Mouse (Mus musculus): ENCODE measurements at regions not wholly inside any gene's neighbourhood (a gene's known extent, or its start where the extent isn't known, plus 50 kb on each side); places are given as distances from the start of the nearest gene placed in this dataset.

DNA sequence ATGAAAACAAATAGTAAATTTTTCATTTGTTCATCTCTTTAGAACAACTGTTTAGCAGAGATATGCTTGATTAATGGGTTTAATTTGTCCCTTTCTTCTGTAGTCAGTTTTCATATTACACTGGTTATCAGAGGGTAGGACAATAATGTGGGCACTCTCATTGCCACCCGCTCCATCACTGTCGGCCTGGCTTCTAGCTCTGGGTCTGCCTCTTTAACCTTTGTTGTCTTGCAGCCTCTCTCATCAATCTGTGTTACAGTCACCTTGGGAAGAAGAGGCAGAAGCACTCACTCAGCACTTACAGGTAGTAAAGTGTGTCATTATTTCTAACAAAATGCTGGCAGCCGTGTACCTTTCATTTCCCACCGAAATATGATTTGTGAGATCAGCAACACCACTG is 690.5 kb downstream of the Gbe1 start:
- in situ Hi-C loops (cut with MboI, MseI), result no loop called here

DNA sequence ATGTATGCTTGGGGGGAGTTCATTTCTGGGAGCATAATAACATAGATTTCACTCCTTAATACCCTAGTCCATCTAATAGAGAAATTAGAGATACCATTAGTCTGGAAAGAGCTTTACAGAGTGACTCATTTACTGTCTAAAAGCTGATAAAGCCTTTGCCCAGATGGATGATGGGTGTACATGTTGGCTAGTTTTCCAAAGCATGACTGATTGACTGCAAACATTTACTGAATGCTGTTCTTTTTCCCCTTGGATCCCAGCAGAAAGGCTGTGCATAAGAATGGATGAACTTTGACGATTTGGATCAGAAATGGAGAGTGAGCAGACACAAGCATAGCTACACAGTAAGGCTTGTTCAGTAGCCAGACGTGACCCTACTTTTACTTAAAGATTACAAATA is 729.6 kb downstream of the Gbe1 start:
- in situ Hi-C loops (cut with MboI, MseI), result no loop called here

DNA sequence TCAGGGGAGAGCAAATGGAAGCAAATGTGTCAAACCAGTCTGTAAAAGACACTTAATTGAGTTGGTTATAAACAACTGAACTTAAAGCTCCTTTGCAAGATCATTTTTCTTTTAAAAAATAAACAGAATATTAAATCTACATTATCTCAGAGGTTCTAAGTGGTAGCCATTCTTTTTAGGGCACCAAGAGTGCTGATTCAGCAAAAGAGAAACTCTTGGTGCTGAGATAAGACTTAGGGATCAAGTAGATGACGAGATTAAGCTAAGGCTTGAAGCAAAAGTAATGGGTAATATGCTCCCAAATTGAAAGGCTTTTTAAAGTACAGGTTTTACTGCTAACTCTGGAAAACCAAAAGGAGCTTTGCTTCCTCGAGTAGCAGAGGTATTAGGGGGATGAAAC is 740.5 kb downstream of the Gbe1 start:
- in situ Hi-C loops (cut with MboI, MseI), result loop anchor here (10.0 kb wide), 1 partner anchor 1249 kb away; no protein-coding TSS in a partner anchor

DNA sequence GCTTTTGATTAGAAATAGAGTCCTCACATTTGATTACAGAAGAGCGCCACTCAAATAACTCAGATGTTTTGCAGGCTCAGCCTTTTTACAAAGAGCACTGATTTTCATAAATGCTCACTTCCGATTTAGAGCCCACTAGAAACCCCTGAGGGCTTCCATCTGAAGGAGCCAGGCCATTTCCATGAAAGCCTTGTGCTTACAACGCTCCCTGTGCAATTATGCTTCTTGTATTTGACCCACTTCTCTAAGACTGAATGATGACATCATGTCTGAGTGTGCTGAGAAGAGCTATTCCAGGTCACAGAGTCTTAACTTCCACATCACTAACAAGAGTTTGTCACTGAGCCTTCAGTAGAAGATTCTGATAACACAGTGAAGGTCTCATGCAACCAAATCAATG is 749.0 kb downstream of the Gbe1 start:
- in situ Hi-C loops (cut with MboI, MseI), result no loop called here

DNA sequence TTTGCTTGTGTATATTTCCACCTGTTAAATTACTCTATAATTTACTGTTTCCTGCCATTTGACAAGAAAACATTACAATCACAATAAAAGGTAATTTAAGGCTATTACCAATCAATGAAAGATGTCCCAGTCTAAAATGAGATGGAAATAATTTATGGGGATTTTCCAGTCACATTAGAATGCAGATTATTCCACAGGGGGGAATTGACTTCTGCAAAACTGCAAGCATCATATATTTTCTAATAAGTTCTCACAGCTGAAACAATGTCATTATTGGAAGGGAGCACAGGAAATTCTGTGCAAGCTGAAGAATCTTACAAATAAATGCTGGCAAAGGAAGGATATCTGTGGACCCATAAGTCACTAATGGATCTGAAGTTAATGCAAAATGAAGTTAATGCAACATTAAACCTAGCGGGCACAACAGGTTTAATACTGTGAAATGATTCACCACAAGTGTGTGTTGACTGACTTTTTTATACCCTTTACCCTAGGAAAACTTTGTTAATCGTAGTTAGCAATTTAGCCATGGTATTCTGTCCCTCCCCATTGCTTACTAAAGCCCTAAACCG is 749.7 kb downstream of the Gbe1 start:
- in situ Hi-C loops (cut with MboI, MseI), result no loop called here

DNA sequence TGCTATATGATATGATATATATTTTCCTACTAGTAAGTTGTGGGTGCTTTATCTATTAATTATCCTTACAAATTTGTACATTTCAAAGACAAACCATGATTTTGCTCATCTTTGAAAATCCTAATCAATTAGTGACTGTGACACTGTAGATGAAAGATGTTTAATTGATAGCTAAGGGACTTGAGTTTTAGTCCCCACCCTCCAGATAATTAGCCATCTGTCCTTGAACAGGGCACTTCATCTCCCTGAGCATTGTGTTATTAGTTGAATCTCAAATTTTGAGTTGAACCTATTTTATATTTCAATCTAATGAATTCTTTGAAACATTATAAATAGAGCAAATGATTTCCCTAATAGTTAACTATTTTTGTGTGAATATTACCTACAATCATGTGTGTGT is 756.4 kb downstream of the Gbe1 start:
- in situ Hi-C loops (cut with MboI, MseI), result no loop called here

DNA sequence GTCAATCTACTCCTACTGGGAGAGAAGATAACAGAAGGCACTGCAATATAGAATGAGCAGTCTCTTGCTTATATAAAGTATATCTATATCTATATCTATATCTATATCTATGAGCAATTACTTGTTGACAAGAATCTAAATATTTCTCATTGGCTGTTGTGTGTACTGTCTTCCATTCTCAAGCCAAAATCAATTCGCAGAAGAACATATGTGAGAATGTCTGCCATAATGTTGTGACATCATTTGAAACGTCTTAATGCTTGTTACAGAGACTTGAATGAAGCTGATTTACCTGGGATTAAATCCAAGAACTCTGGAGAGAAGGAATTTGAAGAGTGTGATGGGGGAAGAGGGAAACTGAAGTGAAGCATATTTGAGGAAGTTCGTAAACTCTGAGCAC is 789.1 kb downstream of the Gbe1 start:
- in situ Hi-C loops (cut with MboI, MseI), result no loop called here

DNA sequence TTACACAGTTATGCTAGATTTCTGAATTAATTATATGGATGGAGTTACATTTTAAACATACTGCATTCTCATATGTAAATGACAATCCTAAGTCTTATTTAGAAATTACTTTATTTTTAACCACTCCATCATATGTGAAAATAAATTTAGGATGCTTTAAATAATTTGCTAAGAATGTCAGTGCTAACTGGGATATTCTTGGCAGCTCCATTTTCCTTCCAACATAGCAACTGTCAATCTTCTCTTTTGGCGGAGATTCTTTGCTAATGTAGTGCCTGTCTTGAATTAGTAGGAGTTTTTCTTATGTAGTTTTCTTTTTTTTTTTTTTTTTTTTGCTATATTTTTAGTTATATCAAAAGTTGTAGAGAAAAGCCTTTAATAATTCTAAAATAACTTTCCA is 795.2 kb downstream of the Gbe1 start:
- in situ Hi-C loops (cut with MboI, MseI), result no loop called here

DNA sequence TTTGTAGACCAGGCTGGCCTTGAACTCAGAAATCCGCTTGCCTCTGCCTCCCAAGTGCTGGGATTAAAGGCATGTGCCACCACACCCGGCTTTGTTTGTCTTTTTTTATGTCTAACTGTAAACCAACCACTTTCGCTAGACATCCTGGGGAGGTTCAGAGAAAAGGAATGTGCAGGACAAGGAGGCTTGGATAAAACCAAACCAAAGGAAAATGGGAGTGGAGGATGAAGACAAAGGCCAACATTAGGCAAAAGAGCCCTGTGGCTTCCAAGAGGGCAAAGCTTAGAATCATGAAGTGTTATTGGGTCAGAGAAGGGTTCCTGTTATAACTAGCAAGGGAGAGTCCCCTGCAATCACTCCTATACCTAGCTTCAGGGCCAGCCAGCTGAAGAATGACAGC is 800.6 kb downstream of the Gbe1 start:
- in situ Hi-C loops (cut with MboI, MseI), result no loop called here

DNA sequence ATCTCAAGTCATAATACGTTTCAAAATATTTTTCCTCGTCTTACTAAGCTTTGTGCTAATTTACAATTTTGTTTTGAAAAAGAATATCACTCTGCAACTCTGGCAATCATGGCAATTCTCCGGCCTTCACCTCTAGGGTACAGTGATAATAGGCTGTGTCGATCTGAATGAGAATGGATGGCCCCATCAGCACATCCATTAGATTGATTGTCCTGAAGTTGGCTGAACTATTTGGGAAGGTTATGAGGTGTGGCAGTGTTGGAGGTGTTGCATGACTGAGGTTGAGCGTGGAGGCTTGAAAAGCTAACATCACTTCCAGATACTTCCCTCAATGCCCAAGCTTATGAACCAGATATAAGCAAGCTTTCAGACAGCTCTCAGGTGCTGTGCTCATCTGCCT is 807.0 kb downstream of the Gbe1 start:
- in situ Hi-C loops (cut with MboI, MseI), result no loop called here

DNA sequence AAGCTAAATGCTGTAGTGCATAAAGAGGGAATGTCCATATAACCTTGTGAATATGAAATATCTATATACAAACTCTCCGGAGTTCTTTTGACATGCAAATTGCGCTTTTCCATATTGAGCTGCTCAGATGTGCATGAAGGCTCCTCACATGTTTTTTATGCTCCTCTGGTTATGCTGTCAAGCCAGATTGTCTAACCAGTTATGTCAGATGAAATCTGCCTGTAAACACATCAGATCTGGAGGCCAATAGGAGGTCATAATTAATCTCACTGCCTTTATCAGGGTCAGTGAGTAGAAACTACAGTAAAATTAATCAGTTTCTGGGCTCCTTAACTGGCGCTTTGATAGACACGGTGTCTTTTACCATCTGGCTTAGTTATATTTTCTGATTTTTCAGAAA is 809.9 kb downstream of the Gbe1 start:
- in situ Hi-C loops (cut with MboI, MseI), result no loop called here

DNA sequence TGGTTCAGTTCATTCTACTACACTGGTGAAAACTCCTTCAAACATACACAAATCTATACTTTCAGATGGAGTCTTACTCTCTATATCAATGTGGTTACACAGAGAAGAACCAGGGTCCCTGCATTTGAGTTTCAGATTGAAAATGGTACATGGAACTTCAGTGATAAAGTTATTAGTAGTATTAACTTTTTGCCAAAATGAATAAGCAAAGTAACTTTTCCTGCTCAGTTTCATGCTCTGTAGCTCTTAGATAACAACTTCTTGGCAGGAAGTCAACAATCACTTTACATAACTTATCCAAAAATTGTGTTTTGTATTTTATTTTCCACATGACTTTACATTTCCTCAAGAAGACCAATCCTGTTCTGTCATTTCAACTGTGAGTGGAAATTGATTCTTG is 819.1 kb downstream of the Gbe1 start:
- in situ Hi-C loops (cut with MboI, MseI), result no loop called here

DNA sequence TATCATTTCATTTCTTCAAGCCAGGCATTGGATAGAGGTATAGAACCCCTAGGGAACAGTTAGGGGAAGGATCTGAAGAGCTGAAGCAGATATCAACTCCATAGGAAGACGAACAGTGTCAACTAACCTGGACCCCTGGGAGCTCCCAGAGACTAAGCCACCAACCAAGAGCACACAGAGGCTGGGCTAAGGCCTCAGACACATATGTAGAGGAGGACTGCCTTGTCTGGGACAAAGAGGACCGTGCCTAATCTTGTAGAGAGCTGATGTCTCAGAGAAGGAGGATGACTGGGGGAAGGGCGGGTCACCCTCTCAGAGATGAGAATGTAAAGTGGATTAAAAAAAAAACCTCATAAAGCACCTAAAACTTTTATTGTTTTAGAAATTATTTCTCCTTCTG is 824.9 kb downstream of the Gbe1 start:
- in situ Hi-C loops (cut with MboI, MseI), result no loop called here

All from T-helper 2 cell (primary cell).